Mouse (Mus musculus) G1E (cell line): ENCODE data around the gene Zscan5b.

Experiments used
- CTCF ChIP-seq: IDR thresholded peaks from 2 replicates; pipeline ENCODE4 v1.5.1; 2012; ENCODE audit warnings: low read depth, low read length, inconsistent platforms, mixed read lengths
- GATA1 ChIP-seq: IDR thresholded peaks from 2 replicates; pipeline ENCODE4 v1.6.1; 2012; ENCODE audit warnings: borderline replicate concordance, low read length, inconsistent platforms, mixed read lengths
- GATA2 ChIP-seq: IDR thresholded peaks from 2 replicates; pipeline ENCODE4 v1.6.1; 2012; ENCODE audit warnings: low read depth, low read length, inconsistent platforms, borderline replicate concordance
- POLR2AphosphoS5 ChIP-seq: IDR thresholded peaks from 2 replicates; pipeline ENCODE4 v1.6.1; 2012; ENCODE audit warnings: low read depth, low read length, inconsistent platforms; ENCODE audit not compliant: insufficient replicate concordance
- TAL1 ChIP-seq: conservative IDR thresholded peaks from 2 replicates; pipeline ENCODE4 v1.6.1; 2012; ENCODE audit warnings: low read depth, low read length, inconsistent platforms, mixed read lengths

DNA sequence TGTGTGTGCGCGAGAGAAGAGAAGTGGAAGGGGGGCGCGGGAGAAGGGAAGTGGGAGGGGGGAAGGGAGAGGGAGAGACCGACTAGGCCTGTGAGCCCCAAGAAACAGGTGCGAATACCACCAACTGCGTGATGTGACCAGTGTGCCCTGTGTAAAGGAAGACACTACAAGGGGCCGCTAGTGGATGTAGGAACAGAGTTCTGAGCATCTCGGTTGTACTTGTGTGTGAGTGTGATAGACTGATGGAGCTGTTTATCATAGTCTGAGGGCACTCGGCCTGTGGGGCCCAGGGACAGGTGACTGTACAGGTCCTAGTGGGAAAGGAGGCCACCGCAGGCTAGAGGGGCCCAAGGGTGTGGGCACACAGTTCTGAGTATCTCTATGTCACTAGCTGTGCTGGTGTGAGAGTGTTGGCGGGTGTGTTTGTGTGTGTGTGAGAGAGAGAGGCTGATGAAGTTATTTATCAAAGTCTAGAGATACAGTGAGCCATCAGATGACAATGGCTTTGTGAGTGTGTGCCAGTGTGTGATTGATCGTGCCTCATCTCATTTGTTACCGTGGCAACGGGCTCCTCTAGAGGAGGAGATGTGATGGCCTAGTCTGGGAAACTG, 64.9 kb downstream of the Zscan5b start:
- TF ChIP-seq CTCF (no peak), GATA1 (no peak), TAL1 (no peak), POLR2AphosphoS5 (no peak), GATA2 (no peak)
